Mouse (Mus musculus): ENCODE measurements around the gene Hkdc1. TPM values are rescaled to one million over a fixed set of nuclear protein-coding genes. Genes with fewer than 3 reads are reported as not detected.

The Hkdc1 gene
- polyA plus RNA-seq, 1 experiment from 2014 or later: 0.46 TPM

DNA sequence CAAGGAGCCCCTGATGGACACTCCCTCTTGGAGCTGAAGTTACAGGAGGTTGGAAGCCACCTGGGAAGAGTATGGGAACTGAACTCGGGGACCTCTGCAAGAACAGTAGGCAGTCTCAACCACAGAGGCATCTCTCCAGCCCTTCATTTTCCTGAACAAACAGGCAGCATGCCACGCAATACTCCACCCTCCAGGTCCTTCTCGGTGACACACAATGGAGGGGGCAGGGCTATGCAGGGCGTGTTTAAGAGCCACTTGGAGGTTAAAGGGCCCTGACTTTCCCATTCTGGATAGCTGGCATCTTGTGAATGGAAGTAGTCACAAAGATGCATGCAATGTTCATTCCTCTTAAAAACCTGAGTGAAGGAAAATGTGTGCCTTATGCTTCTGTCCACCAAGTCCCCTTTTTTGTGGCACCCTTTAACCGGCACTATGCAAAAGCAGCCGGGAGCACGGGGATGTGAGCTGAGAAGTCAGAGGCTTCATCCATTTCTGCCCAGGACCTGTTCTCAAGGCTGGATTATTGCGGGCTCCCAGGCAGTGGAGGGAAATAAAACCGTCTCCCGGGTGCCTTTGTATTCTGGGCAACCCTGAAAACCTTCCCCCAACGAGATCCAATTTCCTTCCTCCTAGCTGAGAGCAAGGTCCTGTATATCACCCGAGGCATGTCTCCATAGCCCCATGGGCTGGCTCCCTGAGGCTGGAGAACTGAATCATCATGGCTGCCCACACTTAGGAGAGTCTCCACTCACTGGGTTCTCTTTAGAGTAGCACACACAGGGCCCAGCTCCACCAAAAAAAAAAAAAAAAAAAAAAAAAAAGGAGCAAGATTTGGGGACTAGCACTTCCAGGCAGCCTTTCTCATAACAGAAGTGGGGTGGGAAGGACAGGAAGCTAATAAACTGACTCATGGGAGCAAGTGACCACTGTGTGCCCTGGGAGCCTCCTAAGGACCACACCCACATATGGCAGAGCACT lies 85.4 kb downstream of the Hkdc1 start:
- Histone ChIP-seq H3K4me3 (no peak overlapping the region), H3K36me3 (no peaks in the 10 kb centered on the region), H3K9me3 (no peaks in the 10 kb centered on the region), H3K27me3 (no peaks in the 10 kb centered on the region), H3K9ac (no peak overlapping the region), H3K4me1 (peaks cover 55% of the 10 kb centered on the region), H3K4me2 (no peak overlapping the region; the same call in 1 of the 2 replicates), H3K27ac (peak overlapping the region; percentile 77)
- ATAC-seq (ENCODE audit: insufficient number of reproducible peaks, insufficient read depth, low FRiP score, low TSS enrichment, low read depth): no peak
- 24% methylated on average over 12 of the region's 12 CpGs for WGBS

DNA sequence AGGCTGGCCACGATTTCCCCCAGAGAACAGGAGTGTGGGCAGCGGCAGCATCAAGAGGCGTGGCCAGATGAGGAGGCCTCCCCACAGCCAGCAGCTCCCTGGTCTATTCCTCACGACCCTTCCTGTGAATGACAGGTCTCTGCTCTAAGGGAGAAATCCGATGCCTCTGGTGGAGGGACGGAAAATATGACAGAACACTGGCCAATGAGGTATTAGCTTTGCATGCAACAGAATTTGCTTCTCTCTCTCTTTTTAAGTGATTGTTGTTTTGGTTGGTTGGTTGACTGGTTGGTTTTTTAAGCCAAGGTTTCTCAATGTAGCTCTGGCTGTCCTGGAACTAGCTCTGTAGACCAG lies 86.9 kb downstream of the Hkdc1 start:
- no peak overlapping the region for H3K9ac ChIP-seq
- no peaks in the 10 kb centered on the region for H3K36me3 ChIP-seq
- WGBS: 5% methylated on average over 6 of the region's 6 CpGs
- H3K27ac ChIP-seq: 0 out of 2 replicates have a peak overlapping the region, but pooled peaks have one; percentile 77
- ATAC-seq (ENCODE audit: insufficient number of reproducible peaks, insufficient read depth, low FRiP score, low TSS enrichment, low read depth): no peak
- no peak overlapping the region for H3K4me3 ChIP-seq
- no peaks in the 10 kb centered on the region for H3K27me3 ChIP-seq
- no peaks in the 10 kb centered on the region for H3K9me3 ChIP-seq
- no peak overlapping the region for H3K4me2 ChIP-seq
- H3K4me1 ChIP-seq: peaks cover 50% of the 10 kb centered on the region

GRCm38 (mm10) chr10:62334686-62335422 lies 87.4 kb downstream of the Hkdc1 start:
- no peak for ATAC-seq (ENCODE audit: insufficient number of reproducible peaks, insufficient read depth, low FRiP score, low TSS enrichment, low read depth)

DNA sequence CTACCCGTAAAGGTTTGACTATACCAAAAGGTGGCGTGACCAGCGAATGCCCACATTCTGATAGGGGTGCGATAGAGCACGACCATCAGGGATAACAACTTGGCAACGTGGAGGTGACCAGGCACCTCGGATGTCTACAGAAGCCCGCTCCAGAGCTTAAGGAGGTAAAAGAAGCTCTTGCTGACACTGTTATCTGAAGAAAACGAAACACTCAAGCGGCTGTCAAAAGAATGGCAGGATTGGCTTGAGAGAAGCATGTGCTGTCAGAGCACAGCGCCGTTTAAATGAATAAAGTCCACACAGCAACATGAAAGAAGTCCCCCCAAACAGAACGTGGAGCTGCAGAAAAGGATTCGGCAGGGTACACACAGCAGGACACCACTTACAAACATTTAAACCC lies 89.0 kb downstream of the Hkdc1 start:
- H3K27me3 ChIP-seq: no peaks in the 10 kb centered on the region
- H3K36me3 ChIP-seq: no peaks in the 10 kb centered on the region
- no peak overlapping the region for H3K4me2 ChIP-seq
- H3K4me1 ChIP-seq: peaks cover 36% of the 10 kb centered on the region
- H3K9ac ChIP-seq: no peak overlapping the region
- no peak for ATAC-seq (ENCODE audit: insufficient number of reproducible peaks, insufficient read depth, low FRiP score, low TSS enrichment, low read depth)
- no peaks in the 10 kb centered on the region for H3K9me3 ChIP-seq
- H3K4me3 ChIP-seq: no peak overlapping the region
- no peak overlapping the region for H3K27ac ChIP-seq
- 81% methylated on average over 14 of the region's 14 CpGs for WGBS

More at GRCm38 (mm10) chr10:62334686-62335422, 87.4 kb downstream of the Hkdc1 start:
- Histone ChIP-seq H3K4me2 (no peak overlapping the region), H3K36me3 (no peaks in the 10 kb centered on the region), H3K4me3 (no peak overlapping the region), H3K4me1 (peaks cover 50% of the 10 kb centered on the region), H3K27ac (no peak overlapping the region), H3K27me3 (no peaks in the 10 kb centered on the region), H3K9ac (no peak overlapping the region), H3K9me3 (no peaks in the 10 kb centered on the region)
- 50% methylated on average over 20 of the region's 20 CpGs for WGBS

Other genes with a start within 250 kb of the Hkdc1 start
- gene Tspan15, start 191.2 kb downstream of the Hkdc1 start, polyA plus RNA-seq (2015; fragmentation: Nextera tagmentation; extraction: Ambion mirVana): 9.8 and 11.3 TPM in 2 replicates
- not detected in 2 replicates for gene Tacr2, start 170.1 kb downstream of the Hkdc1 start, polyA plus RNA-seq (2015; fragmentation: Nextera tagmentation; extraction: Ambion mirVana)
- 32.9 and 38.9 TPM in 2 replicates for gene Hk1, start 42.6 kb downstream of the Hkdc1 start, polyA plus RNA-seq (2015; fragmentation: Nextera tagmentation; extraction: Ambion mirVana)
- gene 4930507D05Rik, start 27.0 kb upstream of the Hkdc1 start, polyA plus RNA-seq (2015; fragmentation: Nextera tagmentation; extraction: Ambion mirVana): 0.60 and 0.73 TPM in 2 replicates
- 25.3 and 26.2 TPM in 2 replicates for gene Supv3l1, start 27.2 kb upstream of the Hkdc1 start, polyA plus RNA-seq (2015; fragmentation: Nextera tagmentation; extraction: Ambion mirVana)
- gene Vps26a, start 64.3 kb upstream of the Hkdc1 start, polyA plus RNA-seq (2015; fragmentation: Nextera tagmentation; extraction: Ambion mirVana): 76.0 and 76.5 TPM in 2 replicates
- 9.7 and 11.5 TPM in 2 replicates for gene Srgn, start 105.0 kb upstream of the Hkdc1 start, polyA plus RNA-seq (2015; fragmentation: Nextera tagmentation; extraction: Ambion mirVana)
- 38.5 and 42.4 TPM in 2 replicates for gene Kif1bp, start 156.0 kb upstream of the Hkdc1 start, polyA plus RNA-seq (2015; fragmentation: Nextera tagmentation; extraction: Ambion mirVana)
- gene Ddx21, start 179.8 kb upstream of the Hkdc1 start, polyA plus RNA-seq (2015; fragmentation: Nextera tagmentation; extraction: Ambion mirVana): 24.1 and 26.3 TPM in 2 replicates
- gene Ddx50, start 228.7 kb upstream of the Hkdc1 start, polyA plus RNA-seq (2015; fragmentation: Nextera tagmentation; extraction: Ambion mirVana): 175 and 178 TPM in 2 replicates